Mouse (Mus musculus): ENCODE data around the gene Ypel3. TPM values are rescaled to one million over a fixed set of nuclear protein-coding genes. Genes with fewer than 3 reads are reported as not detected.
A peak's percentile ranks its signal among the peaks of the same experiment; 100 is the strongest.

Ypel3 gene
- polyA plus RNA-seq, 1 experiment from 2014 or later, result 89.7 TPM

DNA sequence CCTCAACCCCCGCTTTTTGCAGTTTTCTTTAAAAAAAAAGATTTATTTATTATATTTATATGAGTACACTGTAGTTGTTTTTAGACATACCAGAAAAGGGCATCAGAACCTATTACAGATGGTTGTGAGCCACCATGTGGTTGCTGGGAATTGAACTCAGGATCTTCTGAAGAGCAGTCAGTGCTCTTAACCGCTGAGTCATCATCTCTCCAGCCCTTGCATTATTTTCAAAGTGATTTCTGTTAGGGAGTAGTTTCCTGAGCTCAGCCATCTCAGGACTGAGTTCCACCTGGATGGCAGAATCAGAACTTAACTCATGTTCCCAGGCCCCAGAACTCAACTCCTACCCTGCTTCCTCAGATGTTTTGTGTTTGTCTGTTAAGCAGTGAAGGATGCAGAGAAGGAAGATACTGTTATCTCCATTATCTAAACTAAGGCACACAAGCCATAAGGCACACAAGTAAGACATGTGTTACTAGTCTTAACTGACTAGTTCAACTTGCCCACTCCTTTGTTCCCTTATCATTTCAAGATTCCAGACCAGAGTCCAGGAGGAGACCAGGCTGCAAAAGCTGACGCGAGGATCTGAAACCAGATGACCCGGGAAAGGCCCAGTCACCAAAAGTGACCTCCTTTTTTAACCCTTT is 33.1 kb downstream of the Ypel3 start:
- Histone ChIP-seq H3K4me1 (replicated peaks) (peaks cover 49% of the 10 kb centered on the region), H3K9me3 (no peaks in the 10 kb centered on the region), H3K27me3 (ENCODE audit: insufficient read depth, poor library complexity, severe bottlenecking) (peaks cover 4% of the 10 kb centered on the region; the same call in 1 of the 2 replicates), H3K36me3 (peaks cover 27% of the 10 kb centered on the region), H3K27ac (peak overlapping the region; percentile 94), H3K4me3 (peak overlapping the region; percentile 68)
- no peak for DNase-seq (ENCODE audit: low spot score)
- WGBS, result 64% methylated on average over 5 of the region's 5 CpGs

DNA sequence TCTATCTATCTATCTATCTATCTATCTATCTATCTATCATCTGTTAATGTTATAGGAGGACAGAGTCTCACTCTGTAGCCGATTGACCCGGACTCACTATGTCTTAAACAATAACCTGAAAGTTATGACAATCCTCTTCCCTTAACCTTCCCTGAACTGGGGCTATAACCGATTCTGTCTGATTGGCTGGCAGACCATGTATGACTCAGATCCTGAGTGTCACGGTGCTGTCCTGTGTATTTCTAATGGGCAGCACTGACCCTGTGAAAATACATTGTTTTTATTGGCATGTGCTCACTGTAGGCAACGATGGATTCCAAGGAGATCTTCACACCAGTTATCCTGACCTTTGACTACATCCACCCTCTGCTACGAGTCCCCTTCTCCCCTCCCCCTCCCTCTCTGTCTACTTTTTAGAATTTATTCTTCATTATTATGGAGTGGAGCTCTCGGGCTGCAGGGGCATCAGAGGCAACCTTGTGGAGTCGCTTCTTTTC is 39.0 kb downstream of the Ypel3 start:
- 52% methylated on average over 8 of the region's 8 CpGs for WGBS
- no peak for DNase-seq (ENCODE audit: low spot score)
- H3K9me3 ChIP-seq, result no peaks in the 10 kb centered on the region

DNA sequence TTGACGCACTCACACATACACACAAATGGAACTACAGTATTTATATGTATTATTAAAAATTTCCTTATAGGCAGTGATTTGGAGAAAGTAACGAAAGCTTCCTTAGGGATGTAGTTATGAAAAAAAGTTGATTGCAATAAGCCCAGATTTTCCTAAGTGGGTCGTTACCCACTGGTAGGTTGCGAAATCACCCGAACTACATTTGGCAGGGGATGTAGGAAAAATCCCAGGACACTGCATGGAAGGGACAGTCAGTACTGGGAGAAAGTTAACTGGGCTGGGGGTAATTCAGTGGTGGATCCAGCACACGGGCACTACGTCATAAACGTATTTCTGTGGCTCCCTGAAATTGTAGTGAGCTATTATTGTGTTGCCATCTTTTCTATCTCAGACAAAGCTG is 39.7 kb downstream of the Ypel3 start:
- Histone ChIP-seq H3K27ac (no peak overlapping the region), H3K4me3 (no peak overlapping the region), H3K36me3 (no peaks in the 10 kb centered on the region), H3K9me3 (no peaks in the 10 kb centered on the region), H3K4me1 (replicated peaks) (peaks cover 16% of the 10 kb centered on the region), H3K27me3 (ENCODE audit: insufficient read depth, poor library complexity, severe bottlenecking) (peaks cover 7% of the 10 kb centered on the region; the same call in 1 of the 2 replicates)
- WGBS, result 88% methylated on average over 8 of the region's 8 CpGs
- no peak for DNase-seq (ENCODE audit: low spot score)

More for the DNA sequence above, 39.0 kb downstream of the Ypel3 start:
- Histone ChIP-seq H3K4me3 (no peak overlapping the region), H3K36me3 (no peaks in the 10 kb centered on the region), H3K27ac (no peak overlapping the region), H3K27me3 (ENCODE audit: insufficient read depth, poor library complexity, severe bottlenecking) (peaks cover 4% of the 10 kb centered on the region; the same call in 1 of the 2 replicates), H3K4me1 (replicated peaks) (peaks cover 16% of the 10 kb centered on the region)

DNA sequence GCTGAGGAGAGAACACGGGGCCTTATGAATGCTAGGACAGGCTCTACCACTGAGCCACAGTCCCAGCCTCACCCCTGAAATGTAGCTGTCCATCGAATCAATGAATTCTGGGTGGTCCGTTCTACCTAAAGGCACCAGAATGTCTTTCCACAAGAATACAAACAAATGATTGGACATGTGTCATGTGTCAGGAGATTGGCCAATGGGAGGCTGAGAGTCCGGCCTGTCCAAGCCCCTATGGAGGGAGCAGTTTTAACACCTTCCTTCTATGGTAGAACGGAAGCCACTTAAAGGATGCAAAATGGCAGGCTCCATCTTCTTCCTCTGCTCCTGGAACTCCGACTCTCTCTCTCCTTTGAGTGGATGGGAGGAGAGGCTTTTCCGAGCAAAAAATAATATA is 40.8 kb downstream of the Ypel3 start:
- 86% methylated on average over 7 of the region's 7 CpGs for WGBS

DNA sequence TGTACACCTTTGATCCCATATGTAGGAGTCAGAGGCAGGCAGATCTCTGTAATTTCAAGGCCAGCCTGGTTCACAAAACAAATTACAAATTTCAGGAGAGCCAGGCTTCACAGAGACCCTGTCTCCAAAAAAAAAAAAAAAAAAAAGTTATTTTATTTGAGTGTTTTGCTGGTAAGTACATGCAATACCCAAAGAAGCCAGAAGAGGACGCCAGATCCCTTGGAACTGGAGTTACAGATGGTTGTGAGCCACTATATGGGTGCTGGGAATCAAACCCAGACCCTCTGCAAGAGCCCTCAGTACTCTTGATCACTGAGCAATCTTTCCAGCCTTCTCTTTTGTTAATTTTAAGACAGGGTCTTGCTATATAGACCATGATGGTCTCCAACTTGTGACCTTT is 42.1 kb downstream of the Ypel3 start:
- Histone ChIP-seq H3K27me3 (ENCODE audit: insufficient read depth, poor library complexity, severe bottlenecking) (peaks cover 24% of the 10 kb centered on the region), H3K4me1 (replicated peaks) (peaks cover 31% of the 10 kb centered on the region), H3K9me3 (no peaks in the 10 kb centered on the region), H3K4me3 (no peak overlapping the region), H3K27ac (no peak overlapping the region), H3K36me3 (no peaks in the 10 kb centered on the region)
- DNase-seq (ENCODE audit: low spot score), result no peak
- WGBS, result 40% methylated on average over 1 of the region's 1 CpGs

More for the DNA sequence above, 40.8 kb downstream of the Ypel3 start:
- H3K36me3 ChIP-seq, result no peaks in the 10 kb centered on the region
- no peaks in the 10 kb centered on the region for H3K9me3 ChIP-seq
- no peak for DNase-seq (ENCODE audit: low spot score)
- peaks cover 25% of the 10 kb centered on the region for H3K4me1 ChIP-seq (replicated peaks)
- H3K27ac ChIP-seq, result no peak overlapping the region
- no peak overlapping the region for H3K4me3 ChIP-seq
- H3K27me3 ChIP-seq (ENCODE audit: insufficient read depth, poor library complexity, severe bottlenecking), result peaks cover 12% of the 10 kb centered on the region

DNA sequence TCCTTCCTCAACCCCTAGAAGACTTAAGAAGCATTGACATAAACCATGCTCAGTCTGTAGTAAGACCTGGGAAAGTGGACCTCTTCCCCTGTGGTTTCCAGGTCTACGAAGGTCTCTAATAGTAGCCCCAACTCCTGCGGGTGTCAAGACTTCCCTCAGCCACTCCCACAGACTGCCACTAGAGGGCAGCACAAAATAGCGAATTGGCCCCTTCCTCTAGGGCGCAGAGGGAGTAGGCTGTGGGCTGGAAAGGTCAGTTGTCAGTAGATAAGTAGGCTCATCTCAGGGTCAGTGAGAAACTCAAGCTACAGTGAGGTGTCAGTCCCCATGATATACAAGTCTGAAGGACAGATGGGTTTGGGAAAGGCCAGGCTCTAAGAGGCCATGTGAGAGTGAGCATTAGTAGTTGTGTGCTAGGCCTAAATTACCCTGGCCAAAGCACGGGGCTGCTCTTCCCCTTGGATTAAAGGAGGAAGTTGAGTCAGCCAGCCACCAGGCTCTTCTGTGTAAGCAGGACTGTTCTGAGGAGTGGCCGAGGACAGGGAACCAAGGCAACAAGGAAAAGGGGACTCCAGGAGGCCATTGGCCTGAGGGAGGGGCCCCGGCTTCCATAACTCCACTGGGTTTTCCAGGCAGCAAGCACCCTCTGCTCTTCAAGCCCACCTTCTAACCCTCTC is 45.2 kb downstream of the Ypel3 start:
- Histone ChIP-seq H3K9me3 (no peaks in the 10 kb centered on the region), H3K27me3 (ENCODE audit: insufficient read depth, poor library complexity, severe bottlenecking) (peaks cover 48% of the 10 kb centered on the region), H3K4me3 (peak overlapping the region; percentile 66; the same call in 1 of the 2 replicates), H3K4me1 (replicated peaks) (peaks cover 37% of the 10 kb centered on the region), H3K27ac (peak overlapping the region; percentile 90), H3K36me3 (no peaks in the 10 kb centered on the region)
- WGBS, result 23% methylated on average over 7 of the region's 7 CpGs
- DNase-seq (ENCODE audit: low spot score), result peak; percentile 87

DNA sequence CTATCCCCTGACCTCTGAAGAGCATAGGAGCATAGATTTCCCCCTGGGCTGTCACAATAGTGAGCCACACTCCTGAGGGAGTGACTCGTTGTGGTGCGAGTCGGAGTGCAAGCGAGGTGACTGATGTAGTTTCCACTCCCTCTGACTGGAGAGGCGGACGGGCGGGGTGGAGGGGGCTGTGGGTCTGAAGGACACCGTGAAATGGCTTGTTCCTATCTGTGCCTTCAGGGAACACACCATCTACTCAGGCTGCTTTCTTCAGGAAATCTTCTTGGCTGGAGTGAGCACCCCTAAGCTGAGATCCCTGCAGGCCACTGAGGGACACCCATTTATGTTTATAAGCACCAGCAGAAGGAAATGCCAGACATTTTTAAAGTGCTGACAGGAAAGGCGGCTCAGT is 46.0 kb downstream of the Ypel3 start:
- peak overlapping the region; percentile 66 for H3K4me3 ChIP-seq
- H3K9me3 ChIP-seq, result no peaks in the 10 kb centered on the region
- peak overlapping the region; percentile 90 for H3K27ac ChIP-seq
- WGBS, result 7% methylated on average over 9 of the region's 9 CpGs
- DNase-seq (ENCODE audit: low spot score), result peak; percentile 17
- H3K36me3 ChIP-seq, result no peaks in the 10 kb centered on the region
- H3K4me1 ChIP-seq (replicated peaks), result peaks cover 37% of the 10 kb centered on the region
- H3K27me3 ChIP-seq (ENCODE audit: insufficient read depth, poor library complexity, severe bottlenecking), result peaks cover 48% of the 10 kb centered on the region

DNA sequence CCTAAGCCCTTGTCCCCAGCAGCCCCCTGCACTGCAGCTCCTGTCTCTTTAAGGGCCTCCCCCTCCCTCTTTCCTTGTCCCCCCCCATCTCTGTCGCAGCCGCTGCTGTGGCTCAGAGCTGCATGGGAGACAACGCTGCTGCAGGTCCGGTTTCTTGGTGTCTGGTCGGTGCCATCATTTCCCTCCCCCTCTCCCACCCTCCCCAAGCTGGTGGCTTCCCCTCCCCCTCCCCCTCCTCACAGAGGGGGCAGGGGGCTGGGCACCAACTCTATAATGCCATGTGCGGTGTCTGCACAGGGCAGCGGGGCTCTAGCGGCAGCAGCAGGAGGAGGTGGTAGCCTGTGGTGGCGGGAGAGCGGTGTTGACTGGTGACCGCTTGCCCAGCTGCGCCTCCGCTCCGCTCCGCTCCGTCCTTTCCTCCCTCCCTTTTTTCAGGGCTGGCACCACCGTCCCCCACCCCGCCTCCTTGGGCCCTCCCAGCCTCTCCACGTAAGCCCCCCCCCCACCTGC is 46.5 kb downstream of the Ypel3 start:
- Histone ChIP-seq H3K4me1 (replicated peaks) (peaks cover 37% of the 10 kb centered on the region), H3K4me3 (peak overlapping the region; percentile 66), H3K27ac (peak overlapping the region; percentile 90), H3K27me3 (ENCODE audit: insufficient read depth, poor library complexity, severe bottlenecking) (peaks cover 48% of the 10 kb centered on the region), H3K9me3 (no peaks in the 10 kb centered on the region), H3K36me3 (no peaks in the 10 kb centered on the region)
- peak; percentile 54 for DNase-seq (ENCODE audit: low spot score)
- 2% methylated on average over 17 of the region's 19 CpGs for WGBS

DNA sequence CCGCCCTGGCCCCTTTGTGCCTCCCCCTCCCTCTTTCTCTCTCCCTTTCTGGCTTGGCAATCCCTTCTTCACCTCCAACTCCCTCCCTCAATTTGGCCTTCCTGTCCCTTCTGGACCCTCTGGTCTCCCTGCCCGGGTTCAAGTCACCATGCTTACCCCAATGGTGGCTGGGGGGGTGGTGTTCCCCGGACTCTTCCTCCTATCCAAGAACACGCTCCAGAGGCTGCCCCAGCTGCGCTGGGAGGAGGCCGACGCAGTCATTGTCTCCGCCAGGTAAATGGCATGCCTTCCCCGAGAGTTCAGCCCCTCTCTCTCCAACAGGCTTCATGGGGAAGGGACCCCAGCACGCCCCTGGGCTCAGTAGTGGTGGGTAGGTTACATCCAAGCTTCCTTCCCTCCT is 47.2 kb downstream of the Ypel3 start:
- H3K27ac ChIP-seq, result peak overlapping the region; percentile 90
- H3K9me3 ChIP-seq, result no peaks in the 10 kb centered on the region
- no peak for DNase-seq (ENCODE audit: low spot score)
- 7% methylated on average over 10 of the region's 10 CpGs for WGBS
- H3K4me3 ChIP-seq, result peak overlapping the region; percentile 66
- H3K4me1 ChIP-seq (replicated peaks), result peaks cover 37% of the 10 kb centered on the region
- H3K27me3 ChIP-seq (ENCODE audit: insufficient read depth, poor library complexity, severe bottlenecking), result peaks cover 48% of the 10 kb centered on the region
- H3K36me3 ChIP-seq, result no peaks in the 10 kb centered on the region

DNA sequence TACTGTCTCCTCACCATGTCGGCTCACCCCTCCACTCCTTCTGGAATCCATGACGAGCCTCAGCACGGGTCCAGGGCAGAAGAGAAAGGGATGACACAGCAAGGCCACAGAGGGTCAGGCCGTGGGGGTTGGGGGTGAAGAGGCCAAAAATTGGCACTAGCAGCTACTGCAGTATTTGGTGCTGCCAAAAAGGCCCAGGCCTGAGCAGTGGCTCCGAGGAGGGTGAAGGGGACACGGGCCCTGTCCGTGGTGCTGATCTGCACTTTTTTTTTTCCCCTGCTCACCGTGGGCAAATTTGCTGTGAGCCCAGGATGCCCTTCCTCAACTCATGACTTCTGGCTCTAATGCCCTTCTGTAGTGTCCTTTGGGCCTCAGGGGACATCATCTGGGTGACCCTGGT is 48.6 kb downstream of the Ypel3 start:
- H3K9me3 ChIP-seq, result no peaks in the 10 kb centered on the region
- H3K4me3 ChIP-seq, result peak overlapping the region; percentile 20; the same call in 1 of the 2 replicates
- DNase-seq (ENCODE audit: low spot score), result no peak
- peaks cover 51% of the 10 kb centered on the region for H3K4me1 ChIP-seq (replicated peaks)
- no peak overlapping the region for H3K27ac ChIP-seq
- no peaks in the 10 kb centered on the region for H3K36me3 ChIP-seq
- H3K27me3 ChIP-seq (ENCODE audit: insufficient read depth, poor library complexity, severe bottlenecking), result peaks cover 55% of the 10 kb centered on the region
- WGBS, result 19% methylated on average over 8 of the region's 8 CpGs

DNA sequence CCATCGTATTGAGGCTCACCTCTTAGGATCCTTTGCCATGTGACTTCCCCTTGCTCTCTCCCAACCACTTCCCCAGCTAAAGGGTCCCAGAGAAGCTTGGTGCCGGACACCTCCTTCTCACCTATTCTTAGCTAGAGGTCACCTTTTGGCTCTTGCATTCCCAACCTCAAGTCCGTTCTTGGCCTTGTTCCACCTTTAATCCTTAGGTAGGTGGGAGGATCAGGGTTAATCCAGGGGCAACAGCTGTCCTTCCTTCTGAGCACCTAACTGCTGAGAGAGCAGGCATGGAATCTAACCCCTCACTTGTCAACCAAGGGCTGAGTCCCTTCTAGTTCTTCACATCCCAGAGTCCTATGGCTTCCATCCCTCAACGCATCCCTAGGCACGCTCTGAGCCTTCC is 49.2 kb downstream of the Ypel3 start:
- no peaks in the 10 kb centered on the region for H3K9me3 ChIP-seq
- H3K36me3 ChIP-seq, result no peaks in the 10 kb centered on the region
- 70% methylated on average over 5 of the region's 5 CpGs for WGBS
- no peak for DNase-seq (ENCODE audit: low spot score)
- no peak overlapping the region for H3K4me3 ChIP-seq
- H3K4me1 ChIP-seq (replicated peaks), result peaks cover 52% of the 10 kb centered on the region
- peaks cover 60% of the 10 kb centered on the region for H3K27me3 ChIP-seq (ENCODE audit: insufficient read depth, poor library complexity, severe bottlenecking)
- H3K27ac ChIP-seq, result no peak overlapping the region
